Mouse (Mus musculus): Measurements from ENCODE around the gene Usp39.

The Usp39 gene

GRCm38 (mm10) chr6:72371571-72371970, 26.6 kb upstream of the Usp39 start:
- in situ Hi-C loops (cut with MboI, MseI): no loop called here

GRCm38 (mm10) chr6:72371147-72371546, 26.2 kb upstream of the Usp39 start:
- in situ Hi-C loops (cut with MboI, MseI): no loop called here

GRCm38 (mm10) chr6:72370091-72370490, 25.1 kb upstream of the Usp39 start:
- in situ Hi-C loops (cut with MboI, MseI): no loop called here

GRCm38 (mm10) chr6:72369557-72369956, 24.6 kb upstream of the Usp39 start:
- in situ Hi-C loops (cut with MboI, MseI): no loop called here

GRCm38 (mm10) chr6:72367460-72367974, 22.5 kb upstream of the Usp39 start:
- in situ Hi-C loops (cut with MboI, MseI): no loop called here

- in situ Hi-C loops (cut with MboI, MseI): no loop called here
Observed at GRCm38 (mm10) chr6:72366844-72367443, 22.0 kb upstream of the Usp39 start, which contains the start of gene Rnf181. Gene Rnf181 (minus strand): TSS chr6:72366956.

GRCm38 (mm10) chr6:72366304-72366703, 21.3 kb upstream of the Usp39 start:
- in situ Hi-C loops (cut with MboI, MseI): no loop called here

DNA sequence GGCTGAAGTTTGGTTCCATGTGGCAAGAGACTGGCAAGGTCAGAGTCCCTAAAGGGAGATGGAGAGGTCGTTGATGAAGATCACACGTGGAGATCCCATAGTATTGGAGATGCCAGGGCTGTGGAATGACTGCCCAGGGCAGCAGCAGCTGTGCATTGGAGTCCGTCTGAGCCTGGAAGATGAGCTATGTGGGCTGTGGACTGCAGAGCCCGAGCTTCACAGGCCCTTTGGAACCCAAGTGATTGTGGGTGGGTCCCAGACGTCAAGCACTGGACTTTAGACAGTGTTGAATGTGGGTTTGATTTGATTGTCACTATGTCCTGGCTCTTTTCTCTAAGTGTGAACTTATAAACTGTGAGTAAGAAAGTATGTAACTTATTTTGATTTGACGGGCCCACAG, 20.0 kb upstream of the Usp39 start:
- in situ Hi-C loops (cut with MboI, MseI): no loop called here

- in situ Hi-C loops (cut with MboI, MseI): no loop called here
Observed at GRCm38 (mm10) chr6:72364009-72364408, 19.0 kb upstream of the Usp39 start.

DNA sequence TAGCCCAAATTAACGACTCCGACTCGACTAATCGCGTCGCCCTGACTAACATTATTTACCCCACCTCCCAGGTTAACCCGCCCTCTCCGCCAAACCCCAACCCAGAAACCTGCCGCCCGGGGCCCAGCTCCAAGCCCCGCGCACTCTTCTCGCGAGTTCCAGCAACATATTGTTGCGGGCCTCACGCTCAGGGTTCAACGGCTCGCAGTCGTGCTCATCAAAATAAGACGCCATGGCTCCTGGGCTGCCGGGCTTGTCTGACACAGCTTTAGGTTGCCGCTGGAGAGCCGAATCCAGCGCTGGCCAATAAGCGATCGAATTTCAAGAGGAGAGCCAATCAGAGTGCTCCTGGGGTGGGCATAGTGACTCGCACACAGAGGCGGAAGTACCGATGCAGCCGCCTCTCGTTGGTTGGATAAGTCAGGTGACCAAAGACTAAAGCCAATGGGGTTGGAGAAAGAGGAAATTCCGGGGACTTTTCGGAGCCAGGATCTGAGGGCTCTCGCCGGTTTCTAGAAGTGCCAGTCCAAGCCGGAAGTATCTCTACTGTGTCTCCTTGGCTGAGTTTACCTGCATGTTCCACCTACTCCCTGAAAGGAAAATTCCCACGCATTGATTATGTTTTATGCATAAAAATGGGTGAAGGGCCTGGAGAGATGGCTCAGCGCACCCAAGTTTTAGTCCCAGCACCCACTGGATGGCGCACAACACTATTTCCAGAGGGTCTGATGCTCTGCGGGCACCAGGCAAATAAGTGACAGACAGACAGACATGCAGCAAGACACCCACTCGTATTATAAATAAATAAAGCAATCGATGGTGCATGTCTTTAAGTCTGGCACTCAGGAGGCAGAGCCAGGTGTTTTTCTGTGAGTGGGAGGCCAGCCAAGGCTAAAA, 17.4 kb upstream of the Usp39 start:
- in situ Hi-C loops (cut with MboI, MseI): no loop called here

DNA sequence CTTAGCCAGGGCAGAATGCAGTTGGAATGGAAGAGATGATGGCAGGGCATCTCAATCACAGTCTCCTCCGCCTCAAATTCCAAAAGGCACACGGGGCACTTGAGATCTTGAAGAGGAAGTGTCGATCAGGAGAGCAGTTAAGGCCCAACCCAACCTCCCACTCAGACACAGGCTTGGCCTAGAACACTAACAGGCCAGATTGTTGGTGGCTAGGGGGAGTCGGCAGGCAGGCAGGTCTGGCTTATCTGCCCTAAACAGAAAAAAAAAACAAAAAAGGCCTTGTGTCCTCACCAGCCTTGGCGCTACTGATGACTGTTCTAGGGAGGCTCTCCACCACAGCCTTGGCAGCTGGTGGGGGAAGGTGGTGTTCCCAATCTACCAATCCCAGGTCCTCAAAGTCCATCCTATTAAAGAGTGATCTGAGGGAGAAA, 16.2 kb upstream of the Usp39 start:
- in situ Hi-C loops (cut with MboI, MseI): no loop called here

GRCm38 (mm10) chr6:72360599-72360935, 15.6 kb upstream of the Usp39 start:
- in situ Hi-C loops (cut with MboI, MseI): no loop called here

DNA sequence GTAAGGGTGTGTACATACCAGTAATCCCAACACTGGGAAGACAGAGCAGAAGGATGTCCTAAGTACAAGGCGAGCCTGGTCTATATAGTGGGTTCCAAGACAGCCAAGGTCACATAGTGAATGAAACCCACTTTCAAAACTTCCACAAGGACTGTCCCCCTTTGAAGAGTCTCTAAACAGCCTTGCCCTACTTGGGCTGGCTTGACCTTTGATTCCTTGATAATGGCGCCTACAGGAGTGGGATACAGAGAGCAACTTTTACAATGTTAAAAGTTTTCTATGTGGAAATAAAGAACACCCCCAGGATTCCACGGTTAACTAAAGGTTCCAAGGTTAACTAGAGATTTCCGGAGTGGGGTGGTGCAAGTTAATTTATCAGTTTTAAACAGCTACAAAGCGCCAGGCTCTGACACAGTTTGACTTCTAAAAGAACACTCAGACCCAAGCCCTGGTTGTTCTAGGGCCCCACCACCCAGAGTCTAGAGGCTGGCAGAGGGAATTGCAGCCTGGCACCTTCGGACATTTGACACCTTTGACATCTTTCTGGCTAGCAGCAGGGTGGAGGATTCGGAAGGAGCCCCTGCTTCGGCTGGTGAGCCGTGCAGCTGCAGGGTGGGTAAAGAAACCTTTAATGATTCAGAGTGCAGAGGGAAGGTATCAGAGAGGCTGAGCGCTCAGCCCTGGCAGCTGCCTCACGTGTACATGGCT, 15.1 kb upstream of the Usp39 start:
- in situ Hi-C loops (cut with MboI, MseI): no loop called here

DNA sequence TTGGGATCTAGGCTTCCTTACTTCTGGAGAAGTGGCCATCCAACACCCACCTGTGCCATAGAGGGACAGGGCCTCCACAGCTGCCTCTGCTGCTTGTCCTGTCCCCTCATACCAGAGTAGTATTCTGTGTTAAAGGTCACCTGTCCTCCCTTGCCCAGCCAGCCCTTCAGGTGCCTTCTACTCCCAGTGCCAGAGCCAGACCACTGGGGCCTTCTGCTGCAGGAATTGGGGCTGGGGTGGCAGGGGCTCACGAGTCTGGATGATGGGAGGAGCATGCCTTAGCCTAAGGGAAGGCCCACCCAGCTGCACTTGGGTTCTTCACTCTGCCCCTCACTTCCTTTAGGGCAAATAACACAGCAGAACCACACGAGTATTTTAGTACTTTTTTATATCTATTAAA, 14.4 kb upstream of the Usp39 start:
- in situ Hi-C loops (cut with MboI, MseI): no loop called here

GRCm38 (mm10) chr6:72358086-72358764, 13.2 kb upstream of the Usp39 start:
- in situ Hi-C loops (cut with MboI, MseI): no loop called here

DNA sequence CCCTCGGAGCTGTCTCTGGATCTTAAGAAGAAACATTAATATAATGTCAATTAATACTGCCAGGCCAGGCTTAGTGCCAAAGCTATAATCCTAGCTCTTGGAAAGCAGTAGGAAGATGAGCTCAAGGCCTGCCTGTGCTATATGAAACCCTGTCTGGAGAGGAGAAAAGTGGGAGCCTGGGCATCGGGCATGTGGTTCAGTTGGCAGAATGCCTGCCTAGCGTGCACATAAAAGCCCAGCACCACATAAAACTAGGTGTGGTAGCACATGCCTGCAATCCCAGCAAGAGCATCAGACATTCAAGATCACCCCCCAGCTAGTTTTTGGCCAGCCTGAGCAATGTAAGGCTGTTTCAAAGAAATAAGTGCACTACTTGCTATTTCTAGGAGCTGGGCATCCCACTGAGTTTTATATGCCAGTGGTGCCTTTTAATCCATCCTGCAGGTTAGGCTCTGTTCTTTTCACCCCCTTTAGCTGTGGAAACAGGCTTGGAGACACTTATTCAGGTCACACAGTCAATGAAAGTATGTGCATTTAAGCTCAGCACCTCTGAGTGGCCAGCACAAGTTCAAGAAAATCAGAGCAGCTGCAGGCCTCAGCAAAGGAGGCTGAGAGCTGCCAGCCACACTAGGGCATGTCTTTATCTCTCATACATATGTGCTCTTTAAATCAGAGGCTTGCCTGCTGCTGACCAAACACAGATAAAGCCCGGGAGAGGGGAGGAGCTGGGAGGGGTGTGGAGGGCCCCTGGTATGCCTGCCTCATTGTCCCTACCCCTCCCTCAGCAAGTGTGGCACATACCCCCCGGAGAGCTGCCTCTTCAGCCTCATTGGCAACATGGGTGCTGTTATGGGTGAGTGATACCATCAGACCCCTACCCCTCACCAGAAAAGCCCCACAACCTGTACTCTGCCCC, 12.4 kb upstream of the Usp39 start:
- in situ Hi-C loops (cut with MboI, MseI): no loop called here

GRCm38 (mm10) chr6:72356001-72356532, 11.1 kb upstream of the Usp39 start:
- in situ Hi-C loops (cut with MboI, MseI): no loop called here

- in situ Hi-C loops (cut with MboI, MseI): no loop called here
Observed at GRCm38 (mm10) chr6:72355066-72355911, 10.3 kb upstream of the Usp39 start, which contains the start of gene Tmem150a. Gene Tmem150a (plus strand): TSS chr6:72355447.

- in situ Hi-C loops (cut with MboI, MseI): no loop called here
Observed at GRCm38 (mm10) chr6:72354025-72354424, 9.0 kb upstream of the Usp39 start.
